Mouse (Mus musculus): ENCODE data around the gene Bud23.

- TF ChIP-seq CTCF (IDR thresholded peaks at IDR 0.05; ENCODE audit: extremely low read depth, insufficient read depth, insufficient read length, insufficient replicate concordance) (no peak), POLR2A (IDR thresholded peaks at IDR 0.05; ENCODE audit: low read depth, low read length) (no peak)
These were observed 36.2 kb upstream of the Bud23 start for GRCm38 (mm10) chr5:135100981-135101380.
